ENCODE assay signal across 13 mouse cellular contexts in genomic region chr11:63545516-63545915, GRCm38 (mm10).
A peak's percentile ranks its signal among the peaks of the same experiment; 100 is the strongest.
DNase-seq lines count a peak whose midpoint lies in the region; ATAC-seq and TF ChIP-seq lines count a peak whose summit lies in the region.
"Had no signal": no experiment of that assay in that cellular context is flagged by ENCODE, and none has a peak within 500 bp of the region (broad histone marks: within the 10 kb centered on the region; RNA-seq: fewer than 3 reads in every experiment).

No protein-coding gene starts in this region.

- peak overlapping the region; percentile 56 for H3K27ac ChIP-seq in forebrain, embryonic 10.5 days
- no peak overlapping the region for H3K27ac ChIP-seq in forebrain, embryonic 11.5 days (ENCODE audit: low read depth, low read length)
- H3K27ac ChIP-seq in midbrain, embryonic 11.5 days (ENCODE audit: low read depth, low read length): no peak overlapping the region
- no peak overlapping the region for H3K27ac ChIP-seq in midbrain, embryonic 13.5 days
- peak overlapping the region; percentile 67 for H3K27ac ChIP-seq in embryonic facial prominence, embryonic 12.5 days
- H3K27ac ChIP-seq in limb, embryonic 14.5 days (replicated peaks; ENCODE audit: low read depth, low read length): no peak overlapping the region

- ATAC-seq in forebrain, embryonic 11.5 days (replicated peaks; ENCODE audit: low FRiP score): no peak
- no peak for ATAC-seq in midbrain, embryonic 11.5 days (ENCODE audit: low FRiP score)
- ATAC-seq in midbrain, embryonic 13.5 days: no peak
- ATAC-seq in embryonic facial prominence, embryonic 12.5 days (ENCODE audit: insufficient number of reproducible peaks, insufficient read depth, low FRiP score, low TSS enrichment): no peak
- peak; percentile 76 for ATAC-seq in limb, embryonic 14.5 days (ENCODE audit: low FRiP score, low read depth)

- WGBS in forebrain, embryonic 10.5 days: 20% methylated on average over 7 of the region's 7 CpGs
- WGBS in forebrain, embryonic 11.5 days: 24% methylated on average over 7 of the region's 7 CpGs
- 44% methylated on average over 7 of the region's 7 CpGs for WGBS in midbrain, embryonic 11.5 days
- 41% methylated on average over 7 of the region's 7 CpGs for WGBS in midbrain, embryonic 13.5 days
- 8% methylated on average over 7 of the region's 7 CpGs for WGBS in embryonic facial prominence, embryonic 12.5 days
- 3% methylated on average over 7 of the region's 7 CpGs for WGBS in limb, embryonic 14.5 days

- no peak overlapping the region; the same call in 1 of the 2 replicates for H3K9ac ChIP-seq in forebrain, embryonic 11.5 days (ENCODE audit: low read length)
- H3K9ac ChIP-seq in midbrain, embryonic 11.5 days (ENCODE audit: low read length): no peak overlapping the region
- no peak overlapping the region for H3K9ac ChIP-seq in midbrain, embryonic 13.5 days (replicated peaks)
- 0 out of 2 replicates have a peak overlapping the region, but pooled peaks have one; percentile 1 for H3K9ac ChIP-seq in embryonic facial prominence, embryonic 12.5 days
- H3K9ac ChIP-seq in limb, embryonic 14.5 days (ENCODE audit: low read depth, low read length, severe bottlenecking): no peak overlapping the region

- no peaks in the 10 kb centered on the region for H3K36me3 ChIP-seq in forebrain, embryonic 10.5 days (replicated peaks)
- no peaks in the 10 kb centered on the region for H3K36me3 ChIP-seq in forebrain, embryonic 11.5 days (ENCODE audit: control insufficient read depth, insufficient read depth, low read length)
- no peaks in the 10 kb centered on the region for H3K36me3 ChIP-seq in midbrain, embryonic 11.5 days (ENCODE audit: control insufficient read depth, insufficient read depth, low read length)
- H3K36me3 ChIP-seq in midbrain, embryonic 13.5 days: no peaks in the 10 kb centered on the region
- H3K36me3 ChIP-seq in embryonic facial prominence, embryonic 12.5 days: no peaks in the 10 kb centered on the region
- no peaks in the 10 kb centered on the region for H3K36me3 ChIP-seq in limb, embryonic 14.5 days (ENCODE audit: control insufficient read depth, insufficient read depth, low read length)

- H3K27me3 ChIP-seq in forebrain, embryonic 10.5 days (ENCODE audit: poor library complexity, severe bottlenecking): no peaks in the 10 kb centered on the region
- no peaks in the 10 kb centered on the region for H3K27me3 ChIP-seq in forebrain, embryonic 11.5 days (ENCODE audit: control insufficient read depth, insufficient read depth, low read length)
- no peaks in the 10 kb centered on the region for H3K27me3 ChIP-seq in midbrain, embryonic 11.5 days (ENCODE audit: control insufficient read depth, insufficient read depth, low read length)
- H3K27me3 ChIP-seq in midbrain, embryonic 13.5 days: no peaks in the 10 kb centered on the region
- no peaks in the 10 kb centered on the region for H3K27me3 ChIP-seq in embryonic facial prominence, embryonic 12.5 days
- H3K27me3 ChIP-seq in limb, embryonic 14.5 days (ENCODE audit: control insufficient read depth, insufficient read depth, low read length): no peaks in the 10 kb centered on the region

- H3K9me3 ChIP-seq in forebrain, embryonic 10.5 days: no peaks in the 10 kb centered on the region
- no peaks in the 10 kb centered on the region for H3K9me3 ChIP-seq in forebrain, embryonic 11.5 days (ENCODE audit: control insufficient read depth, low read length)
- no peaks in the 10 kb centered on the region for H3K9me3 ChIP-seq in midbrain, embryonic 11.5 days (ENCODE audit: control insufficient read depth, low read length)
- no peaks in the 10 kb centered on the region for H3K9me3 ChIP-seq in midbrain, embryonic 13.5 days
- H3K9me3 ChIP-seq in embryonic facial prominence, embryonic 12.5 days: no peaks in the 10 kb centered on the region
- H3K9me3 ChIP-seq in limb, embryonic 14.5 days (ENCODE audit: control insufficient read depth, low read length): no peaks in the 10 kb centered on the region

- no peak overlapping the region for H3K4me3 ChIP-seq in forebrain, embryonic 10.5 days
- no peak overlapping the region for H3K4me3 ChIP-seq in forebrain, embryonic 11.5 days (ENCODE audit: low read depth, low read length)
- no peak overlapping the region for H3K4me3 ChIP-seq in midbrain, embryonic 11.5 days (ENCODE audit: low read depth, low read length)
- no peak overlapping the region for H3K4me3 ChIP-seq in midbrain, embryonic 13.5 days (replicated peaks)
- no peak overlapping the region for H3K4me3 ChIP-seq in embryonic facial prominence, embryonic 12.5 days
- no peak overlapping the region for H3K4me3 ChIP-seq in limb, embryonic 14.5 days (replicated peaks; ENCODE audit: low read length)

- H3K4me2 ChIP-seq in forebrain, embryonic 11.5 days (ENCODE audit: low read depth, low read length, severe bottlenecking): no peak overlapping the region
- H3K4me2 ChIP-seq in midbrain, embryonic 11.5 days: no peak overlapping the region
- H3K4me2 ChIP-seq in midbrain, embryonic 13.5 days (replicated peaks): no peak overlapping the region
- H3K4me2 ChIP-seq in embryonic facial prominence, embryonic 12.5 days (replicated peaks): peak overlapping the region; percentile 8
- no peak overlapping the region; the same call in 1 of the 2 replicates for H3K4me2 ChIP-seq in limb, embryonic 14.5 days (replicated peaks; ENCODE audit: low read depth, low read length, severe bottlenecking)

- DNase-seq in forebrain, embryonic 10.5 days (ENCODE audit: extremely low spot score, low spot score): no peak
- no peak for DNase-seq in forebrain, embryonic 11.5 days (ENCODE audit: low spot score)
- peak; percentile 79 for DNase-seq in midbrain, embryonic 11.5 days (ENCODE audit: low spot score, missing footprints)
- peak; percentile 73 for DNase-seq in limb, embryonic 14.5 days (ENCODE audit: low spot score)
- DNase-seq in adipocyte (ENCODE audit: low spot score): no peak
- DNase-seq in layer of hippocampus, postnatal 14 days (ENCODE audit: low spot score in 2 of 2): no peak
- DNase-seq: adrenal gland, postnatal 10 days; cerebellum, adult 18-20 months; heart, postnatal 14 days; kidney, adult 18-20 months; layer of hippocampus, postnatal 36 days had no signal

- H3K4me1 ChIP-seq in forebrain, embryonic 10.5 days: peaks cover 11% of the 10 kb centered on the region
- H3K4me1 ChIP-seq in forebrain, embryonic 11.5 days (replicated peaks; ENCODE audit: control insufficient read depth, insufficient read depth, low read length): no peaks in the 10 kb centered on the region
- no peaks in the 10 kb centered on the region for H3K4me1 ChIP-seq in midbrain, embryonic 11.5 days (ENCODE audit: control insufficient read depth, insufficient read depth, low read length)
- no peaks in the 10 kb centered on the region for H3K4me1 ChIP-seq in midbrain, embryonic 13.5 days (replicated peaks)
- H3K4me1 ChIP-seq in embryonic facial prominence, embryonic 12.5 days: peaks cover 19% of the 10 kb centered on the region
- H3K4me1 ChIP-seq in limb, embryonic 14.5 days (ENCODE audit: control insufficient read depth, insufficient read depth, low read length): peaks cover 7% of the 10 kb centered on the region

- TF ChIP-seq POLR2A in limb, embryonic 14.5 days (IDR thresholded peaks at IDR 0.05; ENCODE audit: borderline replicate concordance, extremely low read depth, insufficient read depth, insufficient read length): no peak

Comparison
In these comparisons a context has a peak if more than half of its experiments do, and no peak if none do; other contexts are left out.
1. H3K27ac ChIP-seq: peak in forebrain, embryonic 10.5 days (single experiment) and embryonic facial prominence, embryonic 12.5 days (single experiment); none in forebrain, embryonic 11.5 days (single experiment), midbrain, embryonic 11.5 days (single experiment), midbrain, embryonic 13.5 days (single experiment) and limb, embryonic 14.5 days (single experiment).
2. DNase-seq: peak in midbrain, embryonic 11.5 days (single experiment) and limb, embryonic 14.5 days (single experiment); none in forebrain, embryonic 10.5 days (single experiment), forebrain, embryonic 11.5 days (single experiment), adipocyte (single experiment) and layer of hippocampus, postnatal 14 days (0 of 2).